Mouse (Mus musculus) liver, embryonic 14.5 days (tissue): Measurements from ENCODE around the gene Ubox5.

Source experiments
- CTCF ChIP-seq: IDR thresholded peaks from 2 replicates; pipeline ENCODE4 v1.5.1; 2016; ENCODE audit warnings: antibody characterized with exemption, low read depth, control low read depth
- EP300 ChIP-seq: IDR thresholded peaks from 2 replicates; pipeline ENCODE4 v1.6.1; 2016; ENCODE audit warnings: antibody characterized with exemption, low read depth

DNA sequence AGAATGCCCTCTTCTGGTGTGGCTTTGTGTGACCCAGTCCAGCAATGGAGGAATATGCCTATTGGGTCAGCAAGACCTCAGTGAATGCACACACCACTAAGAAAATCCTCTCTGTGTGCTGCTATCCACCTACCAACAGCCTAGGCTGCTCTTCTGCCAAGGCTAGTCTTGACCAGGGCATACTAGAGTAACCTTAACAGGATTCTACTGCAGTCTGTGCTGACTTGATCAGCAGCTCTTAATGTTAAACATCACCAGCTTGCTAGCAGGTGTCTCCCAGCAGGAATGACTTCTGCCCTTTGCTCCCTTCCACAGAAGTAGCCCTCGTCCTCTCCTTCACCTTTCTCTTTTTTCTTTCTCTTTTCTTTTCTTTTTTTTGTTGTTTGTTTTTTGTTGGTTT, 73.5 kb downstream of the Ubox5 start:
- TF ChIP-seq CTCF (no peak), EP300 (no peak)
